Mouse (Mus musculus): ENCODE data around the gene CT030661.1.
A peak's percentile ranks its signal among the peaks of the same experiment; 100 is the strongest.
"Not testable (repeated sequence)": the region's sequence is repeated elsewhere in the genome, so short reads cannot be mapped to it uniquely, and the experiment has no call there.

CT030661.1 gene

DNA sequence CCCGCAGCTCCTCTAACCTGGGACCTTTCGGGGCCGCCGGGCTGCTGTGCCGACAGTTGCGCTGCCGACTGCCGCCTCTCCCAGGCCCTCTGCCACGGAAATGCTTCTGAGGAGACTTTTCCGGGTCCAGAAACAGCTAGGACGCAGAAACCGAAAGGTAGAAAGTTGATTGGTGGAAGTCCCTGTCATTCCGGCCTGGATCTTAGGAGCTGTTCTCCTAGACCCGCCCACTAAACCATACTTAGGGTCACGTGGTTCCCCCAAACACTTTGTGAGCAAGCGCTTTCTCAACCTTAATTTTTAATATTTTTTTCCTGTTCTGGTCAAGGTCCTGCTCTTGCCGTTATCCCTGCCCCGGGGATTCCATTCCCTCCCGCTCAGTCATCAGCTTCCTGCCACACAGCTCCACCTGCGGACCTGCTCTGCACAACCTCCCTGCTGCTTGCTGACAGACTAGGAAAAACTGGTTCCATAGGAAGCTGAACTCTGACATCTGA, at the start of gene CT030661.1:
CT030661.1 (minus strand) TSS at position 108 of the 497 bp plus-strand sequence.
- DNase-seq (ENCODE audit: low read depth): peak; percentile 93

DNA sequence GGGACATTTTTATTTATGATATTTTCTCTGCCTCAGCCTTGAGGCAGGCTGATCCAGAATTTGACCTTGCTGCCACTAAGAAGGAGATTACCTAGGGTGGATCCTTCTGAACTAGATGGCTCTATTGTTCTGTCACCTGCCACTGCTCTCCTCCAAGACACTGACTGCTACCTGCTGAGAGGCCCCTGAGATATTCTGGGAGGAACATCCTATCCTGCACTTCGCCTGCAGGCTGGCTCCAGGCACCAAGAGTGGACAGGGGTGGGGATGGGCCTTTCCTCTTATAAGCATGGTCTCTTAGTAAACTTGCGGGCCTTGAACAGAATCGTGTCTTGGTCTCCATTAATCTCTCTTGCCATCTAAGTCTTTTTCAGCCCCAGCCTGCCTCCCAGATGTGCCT, 49.3 kb upstream of the CT030661.1 start:
- no peak for DNase-seq (ENCODE audit: low read depth)

DNA sequence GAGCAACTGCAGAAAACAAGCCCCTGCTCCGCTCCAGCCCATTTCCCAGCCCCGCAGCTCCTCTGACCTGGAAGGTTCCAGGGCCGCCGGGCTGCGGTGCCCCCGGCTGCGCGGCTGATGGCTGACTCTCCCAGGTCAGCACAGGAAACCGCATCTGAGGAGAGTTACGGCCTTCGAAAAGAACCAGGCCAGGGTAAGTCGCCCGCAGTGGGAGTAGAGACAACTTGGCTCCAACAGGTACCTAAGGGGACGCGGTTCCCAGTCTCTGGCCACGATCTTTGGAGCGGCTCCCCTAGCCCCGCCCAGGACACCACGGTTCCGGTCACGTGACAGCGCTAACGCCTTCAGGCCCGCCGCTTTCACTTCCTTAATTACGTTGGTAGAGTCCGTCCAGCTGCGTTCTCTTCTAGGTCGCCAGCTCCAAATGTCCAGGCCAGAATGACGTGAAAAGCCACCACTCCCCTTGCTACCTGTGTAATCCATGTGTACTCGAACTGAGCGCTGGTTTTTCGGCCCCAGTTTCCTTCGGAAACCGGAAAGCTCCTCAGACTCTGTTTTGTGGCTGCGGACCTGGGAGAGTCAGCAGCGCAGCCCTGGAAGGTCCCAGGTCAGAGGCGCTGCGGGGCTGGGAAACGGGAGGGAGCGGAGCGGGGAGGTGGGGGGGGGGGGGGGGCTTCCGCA, 46.6 kb upstream of the CT030661.1 start, which contains the start of the genes Zfp944 and Zfp758:
Zfp944 (minus strand) TSS at position 300 of the 681 bp plus-strand sequence.
Zfp758 (plus strand) TSS at position 353 of the 681 bp plus-strand sequence.
- peak; percentile 24 for DNase-seq (ENCODE audit: low read depth)

DNA sequence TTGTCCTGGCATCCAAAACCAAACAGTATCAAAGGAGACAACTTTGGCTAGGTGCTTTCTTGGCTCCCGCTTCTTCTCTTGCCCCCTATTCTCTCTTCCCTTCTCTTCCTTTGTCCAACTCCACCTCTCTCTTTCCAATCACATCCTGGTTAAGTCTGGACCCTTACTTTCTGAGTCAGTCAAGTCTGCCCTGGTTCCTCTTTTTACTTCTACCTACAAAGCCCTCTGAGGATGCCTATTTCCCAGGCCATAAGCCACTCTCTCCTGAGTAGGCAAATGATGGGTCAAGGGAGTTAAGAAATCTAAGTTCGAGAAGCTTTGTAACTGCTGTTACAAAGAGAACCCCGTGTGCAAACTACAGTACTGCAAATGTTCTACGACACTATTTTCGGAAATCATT, 45.9 kb upstream of the CT030661.1 start:
- DNase-seq (ENCODE audit: low read depth): no peak

DNA sequence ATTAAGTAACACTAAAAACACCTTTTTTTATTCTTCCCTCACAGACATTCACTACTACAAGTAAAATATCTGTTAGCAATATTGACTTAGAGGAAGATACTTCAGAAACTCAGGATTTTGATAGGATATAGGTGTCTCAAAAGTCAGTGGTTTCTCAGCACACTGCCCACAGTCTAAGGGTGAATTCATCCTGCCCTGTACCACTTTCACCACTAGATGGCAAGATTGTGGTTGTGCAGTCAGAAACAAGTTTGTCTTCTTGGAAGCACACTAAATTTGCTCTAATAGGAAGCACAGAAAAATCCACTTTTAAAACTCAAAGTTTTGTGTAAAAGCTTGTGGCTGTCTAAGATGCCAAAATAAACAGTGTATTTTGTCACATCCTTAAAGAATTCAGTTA, 38.2 kb upstream of the CT030661.1 start:
- peak; percentile 28 for DNase-seq (ENCODE audit: low read depth)

DNA sequence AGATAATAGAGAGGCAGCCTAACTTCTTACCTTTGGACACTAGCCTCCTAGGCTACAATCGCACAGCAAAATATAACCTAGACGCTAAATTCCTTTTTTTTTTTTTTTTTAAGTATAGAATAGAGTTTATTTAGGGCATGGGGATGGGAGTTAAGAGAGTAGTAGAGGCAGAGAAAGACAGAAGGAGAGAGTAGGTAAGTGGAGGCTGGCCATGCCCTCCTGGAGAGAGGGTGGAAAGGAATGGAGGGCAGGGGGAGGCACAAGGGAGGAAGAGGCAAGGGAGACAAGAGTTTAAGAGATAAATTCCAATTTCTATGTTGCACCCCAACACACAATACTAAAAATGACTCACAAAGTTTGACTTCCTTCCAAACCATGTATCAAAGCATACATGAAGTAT, 610 bp upstream of the CT030661.1 start:
- DNase-seq (ENCODE audit: low read depth): not testable (repeated sequence)

DNA sequence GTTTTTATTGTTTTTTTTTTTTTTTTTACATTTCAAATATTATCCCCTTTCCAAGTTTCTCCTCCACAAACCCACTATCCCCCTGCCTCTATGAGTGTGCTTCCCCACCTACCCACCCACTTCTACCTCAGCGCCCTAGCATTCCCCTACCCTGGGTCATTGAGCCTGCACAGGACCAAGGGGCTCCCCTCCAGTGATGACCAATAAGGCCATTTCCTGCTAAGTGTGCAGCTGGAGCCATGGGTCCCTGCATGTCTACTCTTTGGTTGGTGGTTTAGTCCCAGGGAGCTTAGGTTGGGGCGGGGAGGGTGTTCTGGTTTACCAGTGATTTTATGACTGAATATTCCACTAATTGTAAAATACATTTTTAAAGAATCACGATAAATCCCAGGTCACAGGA, 418 bp downstream of the CT030661.1 start:
- DNase-seq (ENCODE audit: low read depth): not testable (repeated sequence)
